Mouse (Mus musculus) hindbrain, embryonic 16.5 days (tissue): ENCODE measurements at regions not wholly inside any gene's neighbourhood (a gene's known extent, or its start where the extent isn't known, plus 50 kb on each side); places are given as distances from the start of the nearest gene placed in this dataset.

Experiments used
- ATAC-seq: fragments of 200-750 bp; cut with Nextera tagmentation; 2 replicates; pipeline ENCODE4 v1.8.0; 2017; ENCODE audit warnings: moderate TSS enrichment, moderate library complexity
- H3K27ac ChIP-seq: fragments of 300-500 bp; sonication (generic); 2 replicates; pipeline ENCODE4 v1.5.1; 2014; ENCODE audit warnings: low read depth, mild to moderate bottlenecking, control low read depth, low read length, moderate library complexity
- H3K27me3 ChIP-seq: fragments of 300-500 bp; sonication (generic); replicated peaks from 2 replicates; pipeline ENCODE4 v1.6.1; 2014; ENCODE audit warnings: low read length; ENCODE audit not compliant: control insufficient read depth, insufficient read depth
- H3K36me3 ChIP-seq: fragments of 300-500 bp; sonication (generic); 2 replicates; pipeline ENCODE4 v1.6.1; 2014; ENCODE audit warnings: mild to moderate bottlenecking, low read length, moderate library complexity, mixed read lengths; ENCODE audit not compliant: control insufficient read depth, insufficient read depth
- H3K4me1 ChIP-seq: fragments of 300-500 bp; sonication (generic); 2 replicates; pipeline ENCODE4 v1.6.1; 2014; ENCODE audit warnings: low read depth, low read length; ENCODE audit not compliant: control insufficient read depth, insufficient read depth
- H3K4me2 ChIP-seq: fragments of 300-500 bp; sonication (generic); 2 replicates; pipeline ENCODE4 v1.6.1; 2014; ENCODE audit warnings: mild to moderate bottlenecking, low read length, control low read depth, moderate library complexity
- H3K4me3 ChIP-seq: fragments of 300-500 bp; sonication (generic); 2 replicates; pipeline ENCODE4 v1.5.1; 2014; ENCODE audit warnings: mild to moderate bottlenecking, low read length, control low read depth, moderate library complexity
- H3K9ac ChIP-seq: fragments of 300-500 bp; sonication (generic); 2 replicates; pipeline ENCODE4 v1.6.1; 2014; ENCODE audit warnings: low read depth, mild to moderate bottlenecking, control low read depth, low read length, moderate library complexity
- H3K9me3 ChIP-seq: fragments of 300-500 bp; sonication (generic); 2 replicates; pipeline ENCODE4 v1.6.1; 2014; ENCODE audit warnings: mild to moderate bottlenecking, low read length, moderate library complexity; ENCODE audit not compliant: control insufficient read depth
- WGBS: fragments of 180-500 bp; shearing (Covaris S2); extraction: QIAGEN DNeasy Blood & Tissue Kit; methylation state at CpG from one replicate; pipeline ENCODE4 v1.1.7; 2014; 5-methylcytosine and 5-hydroxymethylcytosine counted together

GRCm38 (mm10) chr6:51021206-51021605, 367.0 kb upstream of the Npvf start:
- H3K27ac ChIP-seq = no peak overlapping the region
- no peak overlapping the region for H3K4me3 ChIP-seq
- H3K9ac ChIP-seq = no peak overlapping the region
- 0 out of 2 replicates have a peak, but pooled peaks cover 2% of the 10 kb centered on the region for H3K4me1 ChIP-seq
- WGBS = 87% methylated on average over 6 of the region's 6 CpGs
- no peaks in the 10 kb centered on the region for H3K9me3 ChIP-seq
- H3K36me3 ChIP-seq = no peaks in the 10 kb centered on the region
- no peak for ATAC-seq
- no peak overlapping the region for H3K4me2 ChIP-seq
- no peaks in the 10 kb centered on the region for H3K27me3 ChIP-seq

- no peak for ATAC-seq
- WGBS = 92% methylated on average over 6 of the region's 6 CpGs
- no peak overlapping the region for H3K27ac ChIP-seq
Observed at GRCm38 (mm10) chr6:51023361-51023760, 369.1 kb upstream of the Npvf start.

GRCm38 (mm10) chr6:51024756-51025155, 370.5 kb upstream of the Npvf start:
- Histone ChIP-seq H3K36me3 (no peaks in the 10 kb centered on the region), H3K9ac (no peak overlapping the region), H3K27me3 (no peaks in the 10 kb centered on the region), H3K9me3 (no peaks in the 10 kb centered on the region), H3K4me2 (no peak overlapping the region), H3K27ac (no peak overlapping the region), H3K4me1 (no peaks in the 10 kb centered on the region), H3K4me3 (no peak overlapping the region)
- 91% methylated on average over 3 of the region's 3 CpGs for WGBS
- no peak for ATAC-seq

More at GRCm38 (mm10) chr6:51023361-51023760, 369.1 kb upstream of the Npvf start:
- Histone ChIP-seq H3K36me3 (no peaks in the 10 kb centered on the region), H3K27me3 (no peaks in the 10 kb centered on the region), H3K4me1 (no peaks in the 10 kb centered on the region), H3K9ac (no peak overlapping the region), H3K4me3 (no peak overlapping the region), H3K4me2 (no peak overlapping the region), H3K9me3 (no peaks in the 10 kb centered on the region)

DNA sequence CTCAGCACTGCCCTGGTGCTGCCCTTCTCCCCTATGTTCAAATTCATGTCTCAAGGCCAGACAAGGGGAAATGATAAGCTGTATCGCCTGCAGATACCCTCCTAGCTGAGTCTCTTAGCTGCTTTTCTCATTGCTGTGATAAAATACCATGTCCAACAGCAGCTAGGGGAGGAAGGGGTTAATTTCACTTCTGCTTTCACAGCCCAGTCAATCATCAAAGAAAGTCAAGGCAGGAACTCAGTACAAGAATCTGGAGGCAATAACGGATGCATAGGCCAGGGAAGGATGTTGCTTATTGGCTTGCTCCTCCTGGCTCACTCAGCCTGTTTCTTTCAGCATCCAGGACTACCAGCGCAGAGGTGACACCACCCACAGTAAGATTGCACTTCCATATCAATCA, 371.2 kb upstream of the Npvf start:
- H3K9ac ChIP-seq = no peak overlapping the region
- no peaks in the 10 kb centered on the region for H3K36me3 ChIP-seq
- no peaks in the 10 kb centered on the region for H3K27me3 ChIP-seq
- ATAC-seq = no peak
- no peaks in the 10 kb centered on the region for H3K4me1 ChIP-seq
- H3K4me3 ChIP-seq = no peak overlapping the region
- no peak overlapping the region for H3K27ac ChIP-seq
- 71% methylated on average over 3 of the region's 3 CpGs for WGBS
- no peaks in the 10 kb centered on the region for H3K9me3 ChIP-seq
- no peak overlapping the region for H3K4me2 ChIP-seq

GRCm38 (mm10) chr6:51027296-51027695, 373.1 kb upstream of the Npvf start:
- WGBS = 58% methylated on average over 2 of the region's 2 CpGs
- H3K9me3 ChIP-seq = no peaks in the 10 kb centered on the region
- H3K27ac ChIP-seq = no peak overlapping the region
- no peaks in the 10 kb centered on the region for H3K27me3 ChIP-seq
- no peaks in the 10 kb centered on the region for H3K36me3 ChIP-seq
- H3K4me2 ChIP-seq = no peak overlapping the region
- H3K4me1 ChIP-seq = no peaks in the 10 kb centered on the region
- H3K9ac ChIP-seq = no peak overlapping the region
- ATAC-seq = no peak
- no peak overlapping the region for H3K4me3 ChIP-seq

DNA sequence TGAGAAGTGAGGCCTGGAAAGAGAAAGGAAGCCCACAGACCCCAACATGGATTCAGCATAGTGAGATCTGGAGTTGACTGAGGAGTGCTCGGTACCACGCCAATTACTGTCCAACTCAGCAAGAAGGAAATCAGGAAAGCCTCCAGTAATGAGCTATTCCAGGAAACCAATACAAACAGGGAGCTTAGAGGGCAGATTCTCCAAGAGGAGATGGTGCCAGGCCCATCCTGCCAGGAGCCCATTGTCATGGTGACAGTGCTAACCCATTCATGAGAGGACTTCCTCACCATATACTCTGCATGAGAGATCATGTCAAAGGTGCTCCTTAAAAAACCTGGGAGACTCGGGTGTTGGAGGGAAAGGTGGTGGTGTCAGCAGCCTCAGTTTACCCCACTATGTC, 375.3 kb upstream of the Npvf start:
- H3K4me2 ChIP-seq = no peak overlapping the region
- no peak overlapping the region for H3K9ac ChIP-seq
- no peaks in the 10 kb centered on the region for H3K27me3 ChIP-seq
- H3K4me1 ChIP-seq = no peaks in the 10 kb centered on the region
- no peaks in the 10 kb centered on the region for H3K36me3 ChIP-seq
- 83% methylated on average over 3 of the region's 3 CpGs for WGBS
- no peak for ATAC-seq
- no peak overlapping the region for H3K4me3 ChIP-seq
- H3K9me3 ChIP-seq = no peaks in the 10 kb centered on the region
- no peak overlapping the region for H3K27ac ChIP-seq

- H3K4me1 ChIP-seq = no peaks in the 10 kb centered on the region
- H3K36me3 ChIP-seq = no peaks in the 10 kb centered on the region
- H3K9ac ChIP-seq = no peak overlapping the region
- no peak for ATAC-seq
- no peak overlapping the region for H3K4me2 ChIP-seq
- no peak overlapping the region for H3K4me3 ChIP-seq
- no peaks in the 10 kb centered on the region for H3K9me3 ChIP-seq
- no peaks in the 10 kb centered on the region for H3K27me3 ChIP-seq
- 55% methylated on average over 3 of the region's 3 CpGs for WGBS
- no peak overlapping the region for H3K27ac ChIP-seq
Observed at GRCm38 (mm10) chr6:51029953-51030352, 375.7 kb upstream of the Npvf start.

GRCm38 (mm10) chr6:51033835-51034234, 379.6 kb upstream of the Npvf start:
- Histone ChIP-seq H3K27me3 (no peaks in the 10 kb centered on the region), H3K4me3 (no peak overlapping the region), H3K36me3 (no peaks in the 10 kb centered on the region), H3K9ac (no peak overlapping the region), H3K9me3 (no peaks in the 10 kb centered on the region), H3K4me1 (peaks cover 2% of the 10 kb centered on the region; the same call in 1 of the 2 replicates), H3K27ac (no peak overlapping the region), H3K4me2 (no peak overlapping the region)
- ATAC-seq = no peak
- WGBS = 80% methylated on average over 6 of the region's 6 CpGs

DNA sequence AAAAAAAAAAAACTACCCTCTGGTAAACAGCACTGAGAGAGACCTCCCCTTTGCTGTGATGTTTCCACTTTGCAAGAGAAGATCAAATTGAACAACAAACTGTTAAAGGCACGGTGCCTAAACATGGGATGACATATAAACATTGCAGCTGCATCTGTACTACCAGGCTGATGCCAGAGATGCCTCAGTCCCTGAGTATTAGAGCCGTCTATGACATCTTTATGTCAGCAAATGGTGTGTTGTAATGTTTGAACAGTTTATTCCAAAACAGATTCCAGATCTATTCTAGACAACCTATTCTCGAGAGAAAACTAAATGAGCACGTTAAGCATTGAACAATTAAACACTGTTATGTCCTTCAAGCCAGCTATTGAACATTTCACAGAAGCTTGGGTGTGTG, 381.8 kb upstream of the Npvf start:
- H3K27ac ChIP-seq = no peak overlapping the region
- no peak overlapping the region for H3K4me3 ChIP-seq
- no peak overlapping the region for H3K4me2 ChIP-seq
- no peak overlapping the region for H3K9ac ChIP-seq
- H3K4me1 ChIP-seq = peaks cover 2% of the 10 kb centered on the region; the same call in 1 of the 2 replicates
- ATAC-seq = no peak
- H3K36me3 ChIP-seq = no peaks in the 10 kb centered on the region
- no peaks in the 10 kb centered on the region for H3K9me3 ChIP-seq
- WGBS = 54% methylated on average over 4 of the region's 4 CpGs
- no peaks in the 10 kb centered on the region for H3K27me3 ChIP-seq

DNA sequence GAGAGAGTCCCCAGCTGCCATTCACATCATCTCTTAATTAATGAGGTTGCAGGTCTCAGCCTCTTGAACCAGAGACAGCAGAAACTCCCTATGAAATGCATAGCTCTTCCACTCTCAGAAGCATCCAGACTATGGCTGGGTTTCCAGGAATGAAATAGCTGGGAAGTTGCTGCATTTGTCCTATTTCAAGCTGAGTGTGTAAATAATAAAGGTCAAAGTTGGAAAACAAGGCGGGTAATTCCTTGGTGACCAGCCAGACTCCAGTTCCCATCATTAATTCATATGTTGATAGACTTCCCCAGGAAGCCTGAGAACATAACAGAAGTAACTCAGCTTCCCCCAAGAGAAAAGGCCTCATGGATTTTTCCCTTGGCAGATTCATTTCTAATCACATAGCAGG, 382.3 kb upstream of the Npvf start:
- H3K9ac ChIP-seq = no peak overlapping the region
- H3K27me3 ChIP-seq = no peaks in the 10 kb centered on the region
- no peak for ATAC-seq
- WGBS = 28% methylated on average over 1 of the region's 1 CpGs
- no peak overlapping the region for H3K27ac ChIP-seq
- H3K4me1 ChIP-seq = peaks cover 2% of the 10 kb centered on the region; the same call in 1 of the 2 replicates
- no peak overlapping the region for H3K4me2 ChIP-seq
- no peak overlapping the region for H3K4me3 ChIP-seq
- H3K36me3 ChIP-seq = no peaks in the 10 kb centered on the region
- H3K9me3 ChIP-seq = no peaks in the 10 kb centered on the region
